Mouse (Mus musculus) heart, embryonic 10.5 days (tissue): ENCODE measurements around the gene Acd. TPM values are rescaled to one million over a fixed set of nuclear protein-coding genes. Genes with fewer than 3 reads are reported as not detected.

Experiments
- DNase-seq: peaks from one replicate; pipeline ENCODE4 v3.0.0-alpha.2; 2017; ENCODE audit warnings: low spot score
- H3K27ac ChIP-seq: fragments of 300-500 bp; sonication (generic); 2 replicates; pipeline ENCODE4 v1.5.1; 2016; ENCODE audit warnings: mild to moderate bottlenecking
- H3K27me3 ChIP-seq: fragments of 300-500 bp; sonication (generic); 2 replicates; pipeline ENCODE4 v1.6.1; 2016; ENCODE audit warnings: mild to moderate bottlenecking; ENCODE audit not compliant: poor library complexity, insufficient read depth, severe bottlenecking
- H3K36me3 ChIP-seq: fragments of 300-500 bp; sonication (generic); 2 replicates; pipeline ENCODE4 v1.6.1; 2016; ENCODE audit warnings: mild to moderate bottlenecking, moderate library complexity
- H3K4me1 ChIP-seq: fragments of 300-500 bp; sonication (generic); 2 replicates; pipeline ENCODE4 v1.6.1; 2016; ENCODE audit warnings: mild to moderate bottlenecking
- H3K4me3 ChIP-seq: fragments of 300-500 bp; sonication (generic); 2 replicates; pipeline ENCODE4 v1.5.1; 2016; ENCODE audit warnings: mild to moderate bottlenecking, moderate library complexity
- H3K9me3 ChIP-seq: fragments of 300-500 bp; sonication (generic); 2 replicates; pipeline ENCODE4 v1.6.1; 2016; ENCODE audit warnings: mild to moderate bottlenecking, moderate library complexity
- WGBS: fragments of 180-500 bp; shearing (Covaris S2); methylation state at CpG from one replicate; pipeline ENCODE4 v1.1.7; 2016; 5-methylcytosine and 5-hydroxymethylcytosine counted together
- polyA plus RNA-seq: library from polyadenylated mRNA; unstranded; fragments of >200 nt; fragmentation: Nextera tagmentation; extraction: Ambion mirVana; gene quantifications from 2 replicates; pipeline ENCODE4 v1.2.1, GENCODE M21; 2016

The Acd gene
- polyA plus RNA-seq, 1 experiment from 2014 or later: 52.9 TPM

- Histone ChIP-seq H3K4me3 (peak within 1 kb of the TSS; percentile 41), H3K9me3 (no peaks in the 10 kb centered on the region), H3K4me1 (peaks cover 31% of the 10 kb centered on the region), H3K27ac (no peak within 1 kb of the TSS), H3K27me3 (peaks cover 20% of the 10 kb centered on the region; the same call in 1 of the 2 replicates), H3K36me3 (peaks cover 33% of the 10 kb centered on the region)
- WGBS: 11% methylated on average over 26 of the region's 26 CpGs
- no peak for DNase-seq
Observed at GRCm38 (mm10) chr8:105685796-105686308, 15.1 kb downstream of the Acd start, which contains the start of gene Carmil2. Carmil2 (plus strand) TSS chr8:105686274.

GRCm38 (mm10) chr8:105685325-105685724, 15.6 kb downstream of the Acd start:
- peaks cover 38% of the 10 kb centered on the region for H3K36me3 ChIP-seq
- H3K4me1 ChIP-seq: peaks cover 31% of the 10 kb centered on the region
- 78% methylated on average over 7 of the region's 7 CpGs for WGBS
- H3K27ac ChIP-seq: no peak overlapping the region
- peaks cover 20% of the 10 kb centered on the region; the same call in 1 of the 2 replicates for H3K27me3 ChIP-seq
- no peaks in the 10 kb centered on the region for H3K9me3 ChIP-seq
- peak overlapping the region; percentile 41; the same call in 1 of the 2 replicates for H3K4me3 ChIP-seq
- DNase-seq: no peak

GRCm38 (mm10) chr8:105677891-105678290, 23.0 kb downstream of the Acd start:
- Histone ChIP-seq H3K9me3 (no peaks in the 10 kb centered on the region), H3K36me3 (peaks cover 97% of the 10 kb centered on the region), H3K27me3 (no peaks in the 10 kb centered on the region), H3K4me3 (no peak overlapping the region), H3K27ac (no peak overlapping the region), H3K4me1 (no peaks in the 10 kb centered on the region)
- 88% methylated on average over 1 of the region's 1 CpGs for WGBS
- no peak for DNase-seq

GRCm38 (mm10) chr8:105661167-105661566, 39.7 kb downstream of the Acd start:
- no peaks in the 10 kb centered on the region for H3K9me3 ChIP-seq
- no peak overlapping the region for H3K4me3 ChIP-seq
- H3K36me3 ChIP-seq: peaks cover 40% of the 10 kb centered on the region
- no peak overlapping the region for H3K27ac ChIP-seq
- no peak for DNase-seq
- no peaks in the 10 kb centered on the region for H3K4me1 ChIP-seq
- 85% methylated on average over 3 of the region's 3 CpGs for WGBS
- no peaks in the 10 kb centered on the region for H3K27me3 ChIP-seq

- Histone ChIP-seq H3K27me3 (no peaks in the 10 kb centered on the region), H3K36me3 (peaks cover 40% of the 10 kb centered on the region), H3K4me1 (no peaks in the 10 kb centered on the region), H3K4me3 (no peak overlapping the region), H3K9me3 (no peaks in the 10 kb centered on the region), H3K27ac (no peak overlapping the region)
- DNase-seq: no peak
Observed at GRCm38 (mm10) chr8:105657641-105658040, 43.3 kb downstream of the Acd start.

GRCm38 (mm10) chr8:105648929-105649328, 52.0 kb downstream of the Acd start:
- DNase-seq: no peak
- no peaks in the 10 kb centered on the region for H3K27me3 ChIP-seq
- H3K9me3 ChIP-seq: no peaks in the 10 kb centered on the region
- WGBS: 95% methylated on average over 1 of the region's 1 CpGs
- peaks cover 64% of the 10 kb centered on the region for H3K36me3 ChIP-seq
- no peak overlapping the region for H3K4me3 ChIP-seq
- no peak overlapping the region for H3K27ac ChIP-seq
- no peaks in the 10 kb centered on the region for H3K4me1 ChIP-seq

Other genes starting within 250 kb of the Acd start
- 25.5 and 28.4 TPM in 2 replicates for gene Tppp3, start 229.6 kb downstream of the Acd start, polyA plus RNA-seq
- 16.1 and 21.6 TPM in 2 replicates for gene Zdhhc1, start 204.2 kb downstream of the Acd start, polyA plus RNA-seq
- gene Hsd11b2, start 182.3 kb downstream of the Acd start, polyA plus RNA-seq: 14.8 and 37.5 TPM in 2 replicates
- gene Atp6v0d1, start 135.1 kb downstream of the Acd start, polyA plus RNA-seq: 69.7 and 70.6 TPM in 2 replicates
- 34.8 and 37.3 TPM in 2 replicates for gene Ripor1, start 95.8 kb downstream of the Acd start, polyA plus RNA-seq
- 70.3 and 103 TPM in 2 replicates for gene Ctcf, start 64.5 kb downstream of the Acd start, polyA plus RNA-seq
- gene Agrp, start 63.7 kb downstream of the Acd start, polyA plus RNA-seq: 0.31 and 0.35 TPM in 2 replicates
- gene Carmil2, start 14.8 kb downstream of the Acd start, polyA plus RNA-seq: 0.31 and 0.63 TPM in 2 replicates
- gene Pard6a, start within 50 bp of the Acd start, polyA plus RNA-seq: 12.8 and 14.1 TPM in 2 replicates
- gene 4933405L10Rik, start 6.6 kb upstream of the Acd start, polyA plus RNA-seq: not detected in 2 replicates
- 18.7 and 28.8 TPM in 2 replicates for gene Enkd1, start 7.1 kb upstream of the Acd start, polyA plus RNA-seq
- 13.1 and 18.2 TPM in 2 replicates for gene Gfod2, start 57.6 kb upstream of the Acd start, polyA plus RNA-seq
- gene Ranbp10, start 126.2 kb upstream of the Acd start, polyA plus RNA-seq: 8.6 and 10.4 TPM in 2 replicates
- gene Tsnaxip1, start 126.6 kb upstream of the Acd start, polyA plus RNA-seq: 0.06 TPM in 2 replicates
- 46.5 and 55.2 TPM in 2 replicates for gene Cenpt, start 152.2 kb upstream of the Acd start, polyA plus RNA-seq
- gene Thap11, start 154.0 kb upstream of the Acd start, polyA plus RNA-seq: 61.6 and 74.0 TPM in 2 replicates
- gene Nutf2, start 159.5 kb upstream of the Acd start, polyA plus RNA-seq: 274 and 314 TPM in 2 replicates
- 50.2 and 52.6 TPM in 2 replicates for gene Edc4, start 179.8 kb upstream of the Acd start, polyA plus RNA-seq
- 0.43 and 0.46 TPM in 2 replicates for gene Nrn1l, start 192.5 kb upstream of the Acd start, polyA plus RNA-seq
- 30.3 and 30.4 TPM in 2 replicates for gene Pskh1, start 199.3 kb upstream of the Acd start, polyA plus RNA-seq
- 1.9 and 2.6 TPM in 2 replicates for gene Ctrl, start 232.8 kb upstream of the Acd start, polyA plus RNA-seq
- gene Psmb10, start 237.3 kb upstream of the Acd start, polyA plus RNA-seq: 70.7 and 75.4 TPM in 2 replicates
- 1.7 and 7.9 TPM in 2 replicates for gene Lcat, start 242.3 kb upstream of the Acd start, polyA plus RNA-seq